18 mouse cellular contexts compared by ENCODE assay signal in genomic region chr11:116050196-116050595, GRCm38 (mm10).
"Had no signal": no experiment of that assay in that cellular context is flagged by ENCODE, and none has a peak within 500 bp of the region (broad histone marks: within the 10 kb centered on the region; RNA-seq: fewer than 3 reads in every experiment).

No protein-coding gene starts in this region.

- H3K27me3 ChIP-seq: limb, embryonic 12.5 days; limb, embryonic 15.5 days; neural tube, embryonic 12.5 days had no signal

- H3K4me3 ChIP-seq: layer of hippocampus, adult 2 months; limb, embryonic 12.5 days; limb, embryonic 15.5 days; neural tube, embryonic 12.5 days had no signal

- H3K27ac ChIP-seq: kidney, postnatal 0 days; layer of hippocampus, adult 2 months; limb, embryonic 12.5 days; limb, embryonic 15.5 days; liver, embryonic 14.5 days; neural tube, embryonic 12.5 days had no signal

- H3K4me2 ChIP-seq: limb, embryonic 12.5 days; limb, embryonic 15.5 days; liver, embryonic 11.5 days; midbrain, embryonic 11.5 days; neural tube, embryonic 12.5 days had no signal

- H3K9ac ChIP-seq: limb, embryonic 12.5 days; limb, embryonic 15.5 days; liver, embryonic 14.5 days; liver, postnatal 0 days; neural tube, embryonic 12.5 days had no signal

- ATAC-seq: intestine, postnatal 0 days; liver, postnatal 0 days had no signal

- DNase-seq: kidney, adult 2 months; kidney, postnatal 25 days; layer of hippocampus, adult 9-11 months; left cerebral cortex, postnatal 4 days; liver, postnatal 0 days; midbrain, embryonic 14.5 days; retina, postnatal 1 day; thymus, adult 18-20 months; thymus, postnatal 36 days had no signal

- H3K4me1 ChIP-seq: limb, embryonic 12.5 days; limb, embryonic 15.5 days; neural tube, embryonic 12.5 days had no signal

- H3K9me3 ChIP-seq: limb, embryonic 15.5 days; neural tube, embryonic 12.5 days had no signal
